Mouse (Mus musculus): ENCODE results near the gene Atp8b2. TPM values are rescaled to one million over a fixed set of nuclear protein-coding genes. Genes with fewer than 3 reads are reported as not detected.

Atp8b2 gene
- polyA plus RNA-seq (2015; fragmentation: Nextera tagmentation; extraction: Ambion mirVana): 1.4 and 2.2 TPM in 2 replicates

DNA sequence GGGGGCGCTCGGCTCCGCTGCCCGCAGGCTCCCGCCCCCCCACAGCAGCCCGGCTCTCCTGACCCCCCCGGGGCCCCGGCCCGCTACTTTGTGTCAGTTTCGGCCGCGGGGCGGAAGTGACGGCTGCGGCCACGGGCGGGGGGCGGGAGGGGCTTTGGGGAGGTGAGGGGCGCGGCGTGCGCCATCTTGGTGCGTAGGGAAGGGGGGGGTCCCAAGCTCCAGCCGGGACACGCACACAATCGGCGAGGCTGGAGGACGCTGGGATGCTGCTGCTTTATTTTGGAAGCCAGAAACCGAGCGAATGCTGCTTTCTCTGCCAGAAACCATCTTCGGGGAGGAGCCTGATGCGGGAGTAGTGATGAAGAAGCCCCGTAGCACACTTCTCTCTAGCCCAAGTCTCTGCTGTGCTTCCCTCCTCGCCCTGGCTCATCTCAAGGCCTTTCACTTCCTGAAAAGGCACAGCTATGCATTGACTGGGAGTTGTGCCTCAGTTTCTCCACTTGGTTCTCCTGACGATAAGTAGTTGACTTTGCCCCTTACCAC lies at the start of gene Atp8b2:
Gene Atp8b2 (minus strand): TSS at position 288 of the 543 bp plus-strand sequence.
- Histone ChIP-seq H3K27me3 (peaks cover 64% of the 10 kb centered on the region), H3K9ac (peak within 1 kb of the TSS; percentile 64), H3K4me2 (peak within 1 kb of the TSS; percentile 76), H3K27ac (peak within 1 kb of the TSS; percentile 70), H3K36me3 (no peaks in the 10 kb centered on the region), H3K4me1 (replicated peaks) (peaks cover 48% of the 10 kb centered on the region), H3K9me3 (replicated peaks) (no peaks in the 10 kb centered on the region), H3K4me3 (replicated peaks) (peak within 1 kb of the TSS; percentile 67)
- under 1% methylated on average over 35 of the region's 35 CpGs for WGBS (ENCODE audit: insufficient replicate concordance)
- ATAC-seq (ENCODE audit: low read depth): no peak
- DNase-seq: no peak

DNA sequence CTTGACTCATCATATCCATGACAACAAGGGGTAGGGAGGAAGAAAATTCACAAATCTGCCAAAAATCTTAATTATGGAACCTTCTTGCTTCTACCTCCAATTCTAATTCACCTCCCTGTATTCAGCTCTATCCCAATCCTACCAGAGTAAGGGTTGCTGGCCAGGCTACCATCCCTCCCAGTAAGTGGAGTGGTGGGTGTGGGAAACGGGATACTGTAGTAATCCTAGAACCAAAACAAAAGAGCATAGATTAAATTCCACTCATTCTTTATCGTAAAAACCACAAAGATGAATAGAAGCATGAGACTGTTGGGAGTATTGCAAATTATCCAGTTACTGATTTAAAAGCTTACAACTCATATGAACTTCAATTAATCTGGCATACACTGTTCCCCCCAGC lies 47.0 kb upstream of the Atp8b2 start:
- Histone ChIP-seq H3K9ac (no peak overlapping the region), H3K4me3 (replicated peaks) (no peak overlapping the region), H3K27me3 (no peaks in the 10 kb centered on the region), H3K4me2 (no peak overlapping the region), H3K36me3 (peaks cover 97% of the 10 kb centered on the region), H3K4me1 (replicated peaks) (no peaks in the 10 kb centered on the region), H3K9me3 (replicated peaks) (no peaks in the 10 kb centered on the region), H3K27ac (no peak overlapping the region)
- 81% methylated on average over 2 of the region's 2 CpGs for WGBS (ENCODE audit: insufficient replicate concordance)
- no peak for DNase-seq
- ATAC-seq (ENCODE audit: low read depth): no peak

DNA sequence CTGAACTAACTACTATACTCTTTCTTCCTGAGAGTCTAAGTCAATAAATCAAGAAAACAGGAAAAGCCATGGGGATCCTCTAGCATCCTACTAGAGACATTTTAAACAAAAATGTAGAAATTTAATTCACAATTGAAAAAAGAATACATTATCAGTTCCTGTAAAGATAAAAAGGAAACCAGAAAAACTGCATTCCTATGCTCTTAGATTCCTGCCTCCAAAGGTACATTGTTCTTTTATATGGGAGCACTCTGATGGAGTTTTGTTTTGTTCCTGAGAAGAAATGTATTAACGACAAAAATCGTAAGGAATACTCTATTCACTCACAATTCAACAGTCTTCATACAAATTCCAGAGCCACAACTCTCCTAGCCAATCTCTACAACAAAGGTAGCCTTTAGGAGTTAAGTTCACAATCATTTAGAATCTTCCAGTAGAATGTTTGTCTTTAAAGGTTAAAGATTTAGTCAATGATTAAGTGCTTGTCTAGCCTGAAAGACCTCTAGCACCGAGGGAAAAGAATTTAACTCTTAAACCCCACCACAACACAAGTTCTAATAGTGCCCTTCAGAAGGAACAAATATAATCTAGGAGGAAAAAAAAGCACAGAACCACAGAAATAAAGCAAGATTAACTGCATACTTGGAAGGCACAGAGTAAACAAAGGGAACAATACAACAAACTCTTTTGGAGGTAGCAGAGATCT lies 40.9 kb upstream of the Atp8b2 start:
- Histone ChIP-seq H3K4me2 (no peak overlapping the region), H3K27me3 (no peaks in the 10 kb centered on the region), H3K4me1 (replicated peaks) (peaks cover 8% of the 10 kb centered on the region), H3K4me3 (replicated peaks) (no peak overlapping the region), H3K9me3 (replicated peaks) (no peaks in the 10 kb centered on the region), H3K27ac (no peak overlapping the region), H3K9ac (no peak overlapping the region), H3K36me3 (peaks cover 66% of the 10 kb centered on the region)
- ATAC-seq (ENCODE audit: low read depth) (no peak), DNase-seq (no peak)
- WGBS (ENCODE audit: insufficient replicate concordance): 63% methylated on average over 3 of the region's 3 CpGs

DNA sequence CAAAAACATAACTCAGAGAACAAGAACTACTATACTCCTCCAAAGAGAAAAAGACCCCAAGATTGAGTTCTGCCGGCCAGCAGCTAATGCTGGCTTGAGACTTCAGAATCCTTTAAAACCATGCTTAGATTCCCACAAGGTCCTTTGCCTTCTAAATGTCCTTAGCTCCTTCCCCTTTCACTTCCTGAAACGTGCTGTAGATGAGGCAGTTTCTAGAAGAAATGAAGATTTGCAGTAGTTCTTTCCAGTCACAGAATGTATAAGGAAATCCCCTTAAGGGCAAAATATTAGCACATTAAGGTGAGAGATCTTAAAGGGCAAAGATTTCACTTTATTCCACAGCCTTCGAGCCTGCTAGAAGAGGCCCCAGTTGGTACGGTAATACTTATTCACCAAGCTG lies 36.5 kb upstream of the Atp8b2 start:
- H3K9me3 ChIP-seq (replicated peaks): no peaks in the 10 kb centered on the region
- DNase-seq (no peak), ATAC-seq (ENCODE audit: low read depth) (no peak)
- peaks cover 24% of the 10 kb centered on the region for H3K4me1 ChIP-seq (replicated peaks)
- peak overlapping the region; percentile 86; the same call in 1 of the 2 replicates for H3K4me3 ChIP-seq (replicated peaks)
- 70% methylated on average over 4 of the region's 4 CpGs for WGBS (ENCODE audit: insufficient replicate concordance)
- H3K27me3 ChIP-seq: no peaks in the 10 kb centered on the region
- H3K9ac ChIP-seq: 0 out of 2 replicates have a peak overlapping the region, but pooled peaks have one; percentile 88
- H3K27ac ChIP-seq: peak overlapping the region; percentile 84
- H3K4me2 ChIP-seq: peak overlapping the region; percentile 91
- H3K36me3 ChIP-seq: peaks cover 40% of the 10 kb centered on the region

DNA sequence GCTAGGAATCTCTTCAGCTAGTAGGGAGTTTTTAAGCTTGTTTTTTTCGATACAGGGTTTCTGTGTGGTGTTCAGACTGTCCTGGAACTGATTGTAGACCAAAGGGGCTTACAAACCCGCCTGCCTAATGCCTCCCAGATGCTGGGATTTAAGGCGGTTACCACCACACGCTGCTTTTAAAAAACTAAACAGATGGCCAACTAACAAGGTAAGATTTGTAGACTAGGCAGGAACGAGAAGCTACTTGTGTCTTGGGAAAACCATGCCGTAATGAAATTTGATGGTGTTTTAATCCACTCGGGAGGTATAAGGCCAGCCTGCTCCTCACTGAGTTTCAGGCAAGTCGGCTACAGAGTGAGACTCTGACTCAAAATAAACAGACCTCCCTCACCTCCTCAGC lies 35.8 kb upstream of the Atp8b2 start:
- ATAC-seq (ENCODE audit: low read depth): peak; percentile 22
- peak overlapping the region; percentile 84 for H3K27ac ChIP-seq
- DNase-seq: no peak

DNA sequence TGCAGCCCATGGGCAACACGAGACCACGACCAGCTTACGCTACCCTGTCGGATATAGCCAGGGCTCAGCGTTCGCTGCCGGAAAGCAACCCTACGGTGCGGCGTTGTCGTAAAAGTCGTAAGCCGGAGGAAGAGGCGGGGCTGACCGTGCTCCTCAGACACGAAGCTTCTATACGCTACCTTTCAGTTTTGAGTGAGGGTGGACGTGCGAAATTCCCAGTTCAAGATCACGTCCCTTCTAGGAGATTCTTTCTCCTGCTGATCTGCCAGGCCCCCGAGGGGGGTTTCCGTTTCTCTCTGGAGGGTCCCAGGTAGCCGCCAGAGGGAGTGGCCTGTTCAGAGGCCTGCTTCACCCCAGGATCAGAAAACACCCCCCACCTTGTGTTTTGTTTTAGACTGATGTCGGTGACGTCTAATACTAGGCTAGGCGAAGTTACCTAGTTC lies 35.3 kb upstream of the Atp8b2 start, which contains the start of gene Hax1:
Gene Hax1 (minus strand): TSS at position 169 of the 443 bp plus-strand sequence.
- H3K36me3 ChIP-seq: peaks cover 47% of the 10 kb centered on the region
- H3K27ac ChIP-seq: peak within 1 kb of the TSS; percentile 84
- peaks cover 24% of the 10 kb centered on the region for H3K4me1 ChIP-seq (replicated peaks)
- H3K27me3 ChIP-seq: no peaks in the 10 kb centered on the region
- WGBS (ENCODE audit: insufficient replicate concordance): under 1% methylated on average over 26 of the region's 26 CpGs
- DNase-seq: peak; percentile 91
- H3K9ac ChIP-seq: peak within 1 kb of the TSS; percentile 88
- peak within 1 kb of the TSS; percentile 86 for H3K4me3 ChIP-seq (replicated peaks)
- no peaks in the 10 kb centered on the region for H3K9me3 ChIP-seq (replicated peaks)
- H3K4me2 ChIP-seq: peak within 1 kb of the TSS; percentile 91
- ATAC-seq (ENCODE audit: low read depth): peak; percentile 92

More for the DNA sequence above, 35.8 kb upstream of the Atp8b2 start:
- H3K9ac ChIP-seq: peak overlapping the region; percentile 88
- H3K4me1 ChIP-seq (replicated peaks): peaks cover 24% of the 10 kb centered on the region
- no peaks in the 10 kb centered on the region for H3K27me3 ChIP-seq
- WGBS (ENCODE audit: insufficient replicate concordance): 26% methylated on average over 8 of the region's 8 CpGs
- peak overlapping the region; percentile 91 for H3K4me2 ChIP-seq
- H3K9me3 ChIP-seq (replicated peaks): no peaks in the 10 kb centered on the region
- peaks cover 45% of the 10 kb centered on the region for H3K36me3 ChIP-seq
- H3K4me3 ChIP-seq (replicated peaks): peak overlapping the region; percentile 86

DNA sequence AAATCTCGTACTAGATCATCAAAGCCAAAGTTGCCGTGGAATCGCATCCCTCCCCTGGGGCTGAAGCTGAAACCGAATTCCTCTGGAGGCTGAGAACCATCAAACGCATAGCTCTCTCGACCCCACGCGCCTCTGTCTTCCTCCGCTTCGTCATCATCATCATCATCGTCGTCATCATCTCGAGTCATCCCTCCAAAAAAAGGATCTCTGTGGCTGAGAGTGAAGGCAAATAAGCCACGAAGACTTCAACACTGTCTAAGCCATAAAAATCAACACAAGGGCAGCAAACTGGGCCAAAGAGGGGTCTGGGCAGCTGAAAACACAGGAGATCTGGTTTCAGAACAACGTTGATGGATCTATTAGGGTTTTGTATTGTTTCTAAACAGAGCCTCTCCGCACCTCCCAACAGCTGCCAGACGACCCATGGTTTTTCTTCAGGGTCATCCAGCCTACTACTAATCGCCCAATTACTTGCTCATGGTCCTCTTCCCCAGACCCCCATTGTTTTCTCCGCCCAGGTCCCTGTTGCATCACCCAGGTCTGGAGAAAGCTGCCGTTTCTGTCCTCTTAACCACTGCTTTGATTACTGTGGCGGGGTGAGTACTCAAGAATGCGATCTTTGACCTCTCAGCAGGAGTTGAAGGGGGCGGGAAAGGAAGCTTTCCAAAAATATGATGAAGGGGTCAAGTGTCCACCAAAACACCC lies 34.6 kb upstream of the Atp8b2 start:
- WGBS (ENCODE audit: insufficient replicate concordance): 16% methylated on average over 23 of the region's 23 CpGs
- H3K4me3 ChIP-seq (replicated peaks): peak overlapping the region; percentile 86
- H3K27ac ChIP-seq: peak overlapping the region; percentile 84
- H3K27me3 ChIP-seq: no peaks in the 10 kb centered on the region
- H3K4me1 ChIP-seq (replicated peaks): peaks cover 24% of the 10 kb centered on the region
- ATAC-seq (ENCODE audit: low read depth) (peak; percentile 38), DNase-seq (peak; percentile 30)
- H3K9ac ChIP-seq: peak overlapping the region; percentile 88
- H3K9me3 ChIP-seq (replicated peaks): no peaks in the 10 kb centered on the region
- H3K4me2 ChIP-seq: peak overlapping the region; percentile 91
- peaks cover 44% of the 10 kb centered on the region for H3K36me3 ChIP-seq

DNA sequence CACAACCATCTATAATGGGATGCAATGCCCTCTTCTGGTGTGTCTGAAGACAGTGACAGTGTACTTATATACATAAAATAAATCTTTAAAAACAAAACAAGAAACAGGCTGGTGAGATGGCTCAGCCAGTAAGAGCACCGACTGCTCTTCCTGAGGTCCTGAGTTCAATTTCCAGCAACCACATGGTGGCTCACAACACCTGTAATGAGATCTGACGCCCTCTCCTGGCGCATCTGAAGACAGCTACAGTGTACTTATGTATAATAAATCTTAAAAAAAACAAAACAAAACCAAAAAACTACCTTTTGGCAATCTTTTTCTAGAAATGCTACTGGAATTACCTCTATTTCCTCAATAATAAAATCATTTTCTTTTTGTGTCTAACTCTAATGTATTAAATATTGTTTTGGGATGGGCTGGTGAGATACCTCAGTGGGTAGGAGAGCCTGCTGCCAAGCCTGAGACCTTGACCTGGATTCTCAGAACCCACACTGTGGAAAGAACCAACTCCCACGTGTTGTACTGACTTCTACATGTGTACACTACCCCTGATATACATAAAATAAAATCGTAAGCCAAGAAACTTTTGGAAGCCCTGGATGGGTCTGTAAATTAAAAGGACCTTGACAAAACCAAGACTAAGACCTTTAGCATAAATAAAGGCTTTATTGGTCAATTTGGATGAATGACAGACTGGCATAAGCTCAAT lies 31.7 kb upstream of the Atp8b2 start:
- Histone ChIP-seq H3K9ac (no peak overlapping the region), H3K27ac (no peak overlapping the region), H3K4me1 (replicated peaks) (peaks cover 23% of the 10 kb centered on the region), H3K27me3 (no peaks in the 10 kb centered on the region), H3K9me3 (replicated peaks) (no peaks in the 10 kb centered on the region), H3K4me3 (replicated peaks) (no peak overlapping the region), H3K4me2 (no peak overlapping the region), H3K36me3 (peaks cover 22% of the 10 kb centered on the region)
- no peak for DNase-seq
- ATAC-seq (ENCODE audit: low read depth): no peak
- 81% methylated on average over 5 of the region's 5 CpGs for WGBS (ENCODE audit: insufficient replicate concordance)

DNA sequence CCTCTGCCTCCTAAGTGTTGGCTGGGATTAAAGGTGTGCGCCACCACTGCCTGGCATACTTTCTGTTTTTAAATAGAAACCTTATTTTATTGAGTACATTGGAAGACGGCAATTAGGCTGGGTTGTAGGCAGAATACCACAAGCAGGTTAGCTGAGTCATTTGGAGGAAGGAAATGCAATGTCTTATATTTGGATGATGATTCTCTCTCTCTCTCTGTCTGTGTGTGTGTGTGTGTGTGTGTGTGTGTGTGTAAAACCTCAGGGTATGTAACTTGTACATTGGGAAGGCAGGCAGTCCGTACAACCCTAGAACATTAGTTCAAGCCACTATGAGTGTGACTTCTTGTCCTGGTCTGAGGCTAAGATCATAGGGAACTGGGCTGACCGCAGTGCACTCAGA lies 24.5 kb upstream of the Atp8b2 start:
- Histone ChIP-seq H3K36me3 (no peaks in the 10 kb centered on the region), H3K4me3 (replicated peaks) (no peak overlapping the region), H3K9ac (no peak overlapping the region), H3K9me3 (replicated peaks) (no peaks in the 10 kb centered on the region), H3K4me1 (replicated peaks) (no peaks in the 10 kb centered on the region), H3K27ac (no peak overlapping the region), H3K4me2 (no peak overlapping the region), H3K27me3 (no peaks in the 10 kb centered on the region)
- ATAC-seq (ENCODE audit: low read depth) (no peak), DNase-seq (no peak)
- WGBS (ENCODE audit: insufficient replicate concordance): 50% methylated on average over 4 of the region's 4 CpGs

DNA sequence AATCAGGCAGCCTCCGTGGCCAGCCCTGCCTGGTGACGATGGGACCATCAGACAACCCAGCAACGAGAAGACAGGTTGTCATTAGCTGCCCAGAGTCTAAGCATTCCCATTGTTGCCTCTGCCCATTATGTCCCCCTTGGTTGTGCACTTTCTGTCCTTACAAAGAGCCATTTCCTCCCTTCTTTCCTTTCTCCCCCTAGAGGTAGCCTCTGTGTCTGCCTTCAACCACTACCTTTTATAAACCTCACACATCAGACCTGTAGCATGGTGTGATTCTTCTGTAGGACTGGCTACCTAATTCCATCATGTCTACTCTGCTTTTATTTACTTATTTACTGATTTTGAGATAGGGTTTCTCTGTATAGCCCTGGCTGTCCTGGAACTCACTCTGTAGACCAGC lies 23.9 kb upstream of the Atp8b2 start:
- Histone ChIP-seq H3K4me3 (replicated peaks) (no peak overlapping the region), H3K9ac (no peak overlapping the region), H3K4me2 (no peak overlapping the region), H3K9me3 (replicated peaks) (no peaks in the 10 kb centered on the region), H3K4me1 (replicated peaks) (no peaks in the 10 kb centered on the region), H3K36me3 (no peaks in the 10 kb centered on the region), H3K27me3 (no peaks in the 10 kb centered on the region), H3K27ac (no peak overlapping the region)
- no peak for DNase-seq
- WGBS (ENCODE audit: insufficient replicate concordance): 50% methylated on average over 3 of the region's 3 CpGs
- ATAC-seq (ENCODE audit: low read depth): no peak

DNA sequence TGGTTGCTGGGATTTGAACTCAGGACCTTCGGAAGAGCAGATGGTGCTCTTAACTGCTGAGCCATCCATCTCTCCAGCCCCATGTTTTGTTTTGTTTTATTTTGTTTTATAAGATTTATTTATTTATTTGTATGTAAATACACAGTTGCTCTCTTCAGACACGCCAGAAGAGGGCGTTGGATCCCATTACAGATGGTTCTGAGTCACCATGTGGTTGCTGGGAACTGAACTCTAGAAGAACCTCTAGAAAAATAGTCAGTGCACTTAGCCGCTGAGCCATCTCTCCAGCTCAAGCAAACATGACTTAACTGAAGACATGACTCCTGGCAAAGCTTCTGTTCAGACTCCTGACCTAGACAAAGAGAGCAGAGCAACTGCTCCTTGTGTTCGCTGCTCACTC lies 19.1 kb upstream of the Atp8b2 start:
- H3K4me2 ChIP-seq: no peak overlapping the region

More for the DNA sequence above, 19.1 kb upstream of the Atp8b2 start:
- WGBS (ENCODE audit: insufficient replicate concordance): 66% methylated on average over 5 of the region's 5 CpGs
- H3K27me3 ChIP-seq: no peaks in the 10 kb centered on the region
- ATAC-seq (ENCODE audit: low read depth) (no peak), DNase-seq (no peak)
- H3K9ac ChIP-seq: no peak overlapping the region
- no peaks in the 10 kb centered on the region for H3K4me1 ChIP-seq (replicated peaks)
- no peak overlapping the region for H3K4me3 ChIP-seq (replicated peaks)
- no peaks in the 10 kb centered on the region for H3K36me3 ChIP-seq
- no peaks in the 10 kb centered on the region for H3K9me3 ChIP-seq (replicated peaks)
- H3K27ac ChIP-seq: no peak overlapping the region
